Mouse (Mus musculus) MEL (cell line): ENCODE measurements at regions not wholly inside any gene's neighbourhood (a gene's known extent, or its start where the extent isn't known, plus 50 kb on each side); places are given as distances from the start of the nearest gene placed in this dataset.

Source experiments
- CHD2 ChIP-seq: IDR thresholded peaks from 2 replicates; pipeline ENCODE4 v1.6.1; 2011; ENCODE audit warnings: low read length, improper control_type of control experiment
- CTCF ChIP-seq, 3 experiments: IDR thresholded peaks in 2 of 3; conservative IDR thresholded peaks in 1 of 3; 2 replicates each; pipeline ENCODE4 v1.5.1; 2011 to 2012; ENCODE audit warnings: low read length in 3 of 3, low read depth in 2 of 3, mild to moderate bottlenecking in 2 of 3, improper control_type of control experiment in 1 of 3, inconsistent platforms in 1 of 3, mixed read lengths in 1 of 3, moderate library complexity in 1 of 3; ENCODE audit not compliant: control insufficient read depth in 1 of 3, insufficient read depth in 1 of 3, poor library complexity in 1 of 3, severe bottlenecking in 1 of 3
- EP300 ChIP-seq, 2 experiments: IDR thresholded peaks; 2 replicates each; pipeline ENCODE4 v1.6.1; 2011; ENCODE audit warnings: improper control_type of control experiment in 2 of 2, low read length in 2 of 2, low read depth in 1 of 2, mild to moderate bottlenecking in 1 of 2
- GATA1 ChIP-seq: IDR thresholded peaks from 2 replicates; pipeline ENCODE4 v1.6.1; 2011; ENCODE audit warnings: low read depth, low read length, improper control_type of control experiment
- KAT2A ChIP-seq: conservative IDR thresholded peaks from 2 replicates; pipeline ENCODE4 v1.6.1; 2012; ENCODE audit warnings: low read depth, low read length, improper control_type of control experiment, inconsistent platforms
- MAFK ChIP-seq: IDR thresholded peaks from 2 replicates; pipeline ENCODE4 v1.6.1; 2011; ENCODE audit warnings: low read depth, mild to moderate bottlenecking, low read length, improper control_type of control experiment, borderline replicate concordance
- MEF2A ChIP-seq: IDR thresholded peaks from 2 replicates; pipeline ENCODE4 v1.6.1; 2014; ENCODE audit warnings: low read depth, mild to moderate bottlenecking, inconsistent platforms, low read length, improper control_type of control experiment; ENCODE audit not compliant: poor library complexity, insufficient replicate concordance, severe bottlenecking; ENCODE audit errors: extremely low read depth
- UBTF ChIP-seq: IDR thresholded peaks from 2 replicates; pipeline ENCODE4 v1.6.1; 2012; ENCODE audit warnings: low read depth, mild to moderate bottlenecking, inconsistent platforms, low read length, improper control_type of control experiment, moderate library complexity, borderline replicate concordance; ENCODE audit not compliant: insufficient read depth

DNA sequence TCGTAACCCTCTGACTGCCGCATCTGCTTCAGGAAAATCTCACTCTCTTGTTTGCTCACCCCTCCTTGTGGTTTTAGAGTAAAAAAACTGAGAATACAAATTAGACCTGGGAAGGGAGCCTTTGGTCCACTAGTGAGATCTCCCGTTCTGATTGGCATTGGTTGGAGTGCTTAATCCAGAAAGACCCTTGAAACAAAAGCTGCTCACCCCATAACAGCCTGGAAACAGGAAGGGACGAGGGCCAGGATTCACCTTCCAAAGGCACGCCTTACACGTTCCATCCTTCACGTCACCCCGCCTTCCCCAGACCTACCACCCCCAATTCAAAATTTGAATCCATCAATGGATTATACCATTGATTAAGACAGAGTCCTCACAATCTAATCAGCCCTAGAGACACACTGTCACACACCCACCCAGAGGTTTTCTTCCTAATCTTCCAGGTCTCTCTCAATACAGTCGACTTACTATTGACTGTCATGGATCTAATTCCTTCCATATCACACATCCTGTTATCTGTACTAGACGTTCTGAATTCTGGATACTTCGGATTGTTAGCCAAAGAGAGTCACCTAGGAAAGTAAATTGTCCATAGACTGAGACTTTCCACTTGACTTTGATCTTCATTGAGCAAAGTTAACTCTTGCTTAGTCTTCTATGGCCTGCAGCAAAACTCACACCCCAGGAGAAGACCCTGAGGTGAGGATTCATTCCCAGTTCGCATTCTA is 94.1 kb upstream of the Cpm start:
- TF ChIP-seq MEF2A: no peak
- TF ChIP-seq CHD2: no peak
- no peak for TF ChIP-seq UBTF
- no peak for TF ChIP-seq GATA1
- TF ChIP-seq KAT2A: no peak
- no peak for TF ChIP-seq MAFK
- no peak for TF ChIP-seq EP300 (IDR thresholded peaks at IDR 0.05; ENCODE audit: low read depth in 1 of 2, low read length in 2 of 2)
- no peak for TF ChIP-seq CTCF (IDR thresholded peaks at IDR 0.05 in 2 of 3, conservative IDR thresholded peaks at IDR 0.05 in 1 of 3; ENCODE audit: control insufficient read depth in 1 of 3, insufficient read depth in 1 of 3, low read depth in 2 of 3, low read length in 3 of 3, poor library complexity in 1 of 3, severe bottlenecking in 1 of 3)
